Mouse (Mus musculus) ES-E14 (cell line): Measurements from ENCODE around the gene Ccnyl1. TPM values are rescaled to one million over a fixed set of nuclear protein-coding genes. Genes with fewer than 3 reads are reported as not detected.

Source experiments
- DNase-seq: peaks from one replicate; pipeline ENCODE4 v3.0.0-alpha.2; 2013; ENCODE audit warnings: low read depth, low spot score
- H3K27ac ChIP-seq: 2 replicates; pipeline ENCODE4 v1.5.1; 2012; ENCODE audit warnings: low read depth, mild to moderate bottlenecking, low read length, moderate library complexity, mixed read lengths; ENCODE audit not compliant: poor library complexity, insufficient read depth, severe bottlenecking
- H3K36me3 ChIP-seq: 2 replicates; pipeline ENCODE4 v1.6.1; 2012; ENCODE audit warnings: mild to moderate bottlenecking, low read length, moderate library complexity, mixed read lengths; ENCODE audit not compliant: control insufficient read depth, poor library complexity, insufficient read depth, severe bottlenecking
- H3K4me1 ChIP-seq, 2 experiments: fragments of 150-350 bp in 1 of 2; sonication (generic) in 1 of 2; 2 replicates each; pipeline ENCODE4 v1.6.1; 2012; ENCODE audit warnings: low read length in 2 of 2, mild to moderate bottlenecking in 1 of 2, mixed read lengths in 1 of 2; ENCODE audit not compliant: control insufficient read depth in 2 of 2, insufficient read depth in 2 of 2, poor library complexity in 1 of 2
- H3K4me3 ChIP-seq, 2 experiments: fragments of 150-350 bp in 1 of 2; sonication (generic) in 1 of 2; 2 replicates each; pipeline ENCODE4 v1.5.1; 2012; ENCODE audit warnings: low read length in 2 of 2, low read depth in 1 of 2, mild to moderate bottlenecking in 1 of 2, mixed read lengths in 1 of 2; ENCODE audit not compliant: insufficient read depth in 1 of 2, poor library complexity in 1 of 2, severe bottlenecking in 1 of 2
- H3K9ac ChIP-seq: 2 replicates; pipeline ENCODE4 v1.6.1; 2012; ENCODE audit warnings: low read depth, mild to moderate bottlenecking, low read length, mixed read lengths; ENCODE audit not compliant: poor library complexity, insufficient read depth, severe bottlenecking
- H3K9me3 ChIP-seq: fragments of 150-350 bp; sonication (generic); 2 replicates; pipeline ENCODE4 v1.6.1; 2012; ENCODE audit warnings: low read depth, mild to moderate bottlenecking, low read length; ENCODE audit not compliant: control insufficient read depth, insufficient read depth
- CHD2 ChIP-seq: IDR thresholded peaks from 2 replicates; pipeline ENCODE4 v1.6.1; 2014; ENCODE audit warnings: mild to moderate bottlenecking, low read depth, low read length, inconsistent platforms
- HCFC1 ChIP-seq: IDR thresholded peaks from 2 replicates; pipeline ENCODE4 v1.6.1; 2012; ENCODE audit warnings: low read length, inconsistent platforms, borderline replicate concordance; ENCODE audit not compliant: insufficient read depth
- MAFK ChIP-seq: IDR thresholded peaks from 2 replicates; pipeline ENCODE4 v1.6.1; 2014; ENCODE audit warnings: mild to moderate bottlenecking, low read depth, low read length, inconsistent platforms; ENCODE audit not compliant: insufficient read depth
- ZC3H11A ChIP-seq: IDR thresholded peaks from 2 replicates; pipeline ENCODE4 v1.6.1; 2012; ENCODE audit warnings: low read depth, mild to moderate bottlenecking, inconsistent platforms, low read length, borderline replicate concordance
- ZNF384 ChIP-seq: IDR thresholded peaks from 2 replicates; pipeline ENCODE4 v1.6.1; 2012; ENCODE audit warnings: low read depth, low read length, inconsistent platforms
- in situ Hi-C, 2 experiments: fragments of 600-800 bp; cut with MboI; formaldehyde crosslinking; loops; one replicate each; pipeline ENCODE4 v1.15.1; 2025; ENCODE audit warnings: low sequenced_read_pairs in 2 of 2, inconsistent platforms in 1 of 2; ENCODE audit not compliant: unreplicated experiment in 2 of 2
- total RNA-seq: library from RNA; depleted of rRNA; stranded (reverse); fragments of 300-350 nt; gene quantifications from 2 replicates; pipeline ENCODE4 v1.2.3, GENCODE M21; 2012

Gene Ccnyl1
- total RNA-seq, 1 experiment: 24.9 TPM

GRCm38 (mm10) chr1:64732161-64732560 lies 41.9 kb downstream of the Ccnyl1 start:
- Histone ChIP-seq H3K27ac (peak overlapping the region; percentile 92), H3K4me3 (peak overlapping the region; percentile 56 to 97), H3K9me3 (no peaks in the 10 kb centered on the region), H3K9ac (peak overlapping the region; percentile 61), H3K36me3 (peaks cover 35% of the 10 kb centered on the region), H3K4me1 (peaks cover 10 to 12% of the 10 kb centered on the region in 2 experiments)
- in situ Hi-C loops: no loop called here
- DNase-seq: no peak
- no peak for TF ChIP-seq ZC3H11A

- no peak for TF ChIP-seq HCFC1
- TF ChIP-seq MAFK: no peak
- no peak for TF ChIP-seq ZC3H11A
- no peak for TF ChIP-seq ZNF384
- 0 out of 2 replicates have a peak, but pooled peaks have one; percentile 43 for TF ChIP-seq CHD2
- no peak for DNase-seq
- peak overlapping the region; percentile 92 for H3K27ac ChIP-seq
- H3K4me1 ChIP-seq: peaks cover 8 to 12% of the 10 kb centered on the region in 2 experiments
- peaks cover 35% of the 10 kb centered on the region for H3K36me3 ChIP-seq
- H3K4me3 ChIP-seq: peak overlapping the region; percentile 56 to 97
- H3K9me3 ChIP-seq: no peaks in the 10 kb centered on the region
- in situ Hi-C loops: no loop called here
- peak overlapping the region; percentile 9; the same call in 1 of the 2 replicates for H3K9ac ChIP-seq
Observed at GRCm38 (mm10) chr1:64732637-64733200, 42.5 kb downstream of the Ccnyl1 start.

GRCm38 (mm10) chr1:64733453-64734245 lies 43.4 kb downstream of the Ccnyl1 start:
- H3K9ac ChIP-seq: peak overlapping the region; percentile 49

GRCm38 (mm10) chr1:64734771-64735750 lies 44.8 kb downstream of the Ccnyl1 start:
- no peak overlapping the region for H3K27ac ChIP-seq
- peak overlapping the region; percentile 97 to 98 for H3K4me3 ChIP-seq
- no peaks in the 10 kb centered on the region for H3K9me3 ChIP-seq
- no peak for TF ChIP-seq HCFC1
- TF ChIP-seq MAFK: no peak
- H3K9ac ChIP-seq: peak overlapping the region; percentile 93
- in situ Hi-C loops: no loop called here
- H3K36me3 ChIP-seq: peaks cover 32% of the 10 kb centered on the region
- DNase-seq: no peak
- H3K4me1 ChIP-seq: peaks cover 9 to 10% of the 10 kb centered on the region in 2 experiments

More at GRCm38 (mm10) chr1:64733453-64734245, 43.4 kb downstream of the Ccnyl1 start:
- peak; percentile 84 for DNase-seq
- Histone ChIP-seq H3K9me3 (no peaks in the 10 kb centered on the region), H3K4me1 (peaks cover 8 to 12% of the 10 kb centered on the region in 2 experiments), H3K27ac (peak overlapping the region; percentile 92), H3K36me3 (peaks cover 32% of the 10 kb centered on the region), H3K4me3 (peak overlapping the region; percentile 97 to 98)
- in situ Hi-C loops: no loop called here
- 0 out of 2 replicates have a peak, but pooled peaks have one; percentile 20 for TF ChIP-seq CHD2
- no peak for TF ChIP-seq MAFK
